Mouse (Mus musculus): ENCODE results near the gene Fer.

The Fer gene

DNA sequence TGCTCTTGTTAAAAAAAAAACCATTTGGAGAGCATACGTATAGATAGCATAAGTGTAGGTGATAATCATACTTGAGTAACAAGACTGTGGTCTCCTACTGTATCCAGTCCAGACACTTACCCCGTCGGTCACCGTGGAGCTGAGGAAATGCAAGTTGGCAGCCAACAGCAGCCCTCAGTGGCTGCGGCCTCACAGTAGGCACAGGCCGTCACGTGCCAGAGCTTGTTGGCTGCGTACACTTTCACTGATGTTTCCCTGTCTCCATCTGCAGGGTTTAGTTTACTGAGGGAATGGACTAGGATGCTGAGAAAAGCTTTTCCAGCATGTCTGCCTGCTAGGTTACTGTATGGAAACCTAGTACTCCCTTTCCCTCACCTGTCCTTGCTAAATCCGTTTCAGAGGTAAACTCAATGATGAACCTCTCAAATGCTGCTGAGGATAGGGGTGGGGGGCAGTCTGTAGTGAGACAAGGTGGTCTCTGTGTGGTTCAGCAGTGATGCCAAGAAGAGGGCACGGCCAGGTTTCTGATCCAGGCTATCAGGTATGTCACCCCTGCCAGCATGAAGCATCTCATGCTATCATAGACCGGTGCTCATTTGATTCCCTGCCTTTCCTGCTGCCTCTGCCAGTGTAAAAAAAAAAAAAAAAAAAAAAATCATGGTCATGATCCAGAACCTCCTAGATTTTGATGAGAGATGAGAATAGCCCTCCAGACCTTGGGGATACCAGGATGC is 224.2 kb downstream of the Fer start:
- DNase-seq (ENCODE audit: inconsistent ontology term): no peak

DNA sequence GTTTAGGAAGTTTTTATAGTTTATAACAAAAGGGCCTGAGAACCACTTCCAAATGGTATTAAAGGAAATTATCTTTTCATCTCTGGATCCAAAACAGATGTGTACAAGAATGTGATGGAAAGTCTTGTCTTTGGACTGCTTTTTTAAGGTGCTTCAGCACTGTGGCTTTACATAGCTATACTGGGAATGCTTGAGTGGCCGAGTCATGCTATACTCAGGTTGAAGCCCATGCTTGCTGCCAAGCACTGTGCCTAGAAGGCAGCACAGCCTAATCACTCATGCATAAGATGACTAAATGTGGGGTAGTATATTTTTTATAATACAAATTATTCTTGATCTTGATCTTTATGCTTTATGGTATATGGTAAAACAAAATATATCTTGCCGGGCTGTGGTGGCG is 225.0 kb downstream of the Fer start:
- DNase-seq (ENCODE audit: inconsistent ontology term): no peak

DNA sequence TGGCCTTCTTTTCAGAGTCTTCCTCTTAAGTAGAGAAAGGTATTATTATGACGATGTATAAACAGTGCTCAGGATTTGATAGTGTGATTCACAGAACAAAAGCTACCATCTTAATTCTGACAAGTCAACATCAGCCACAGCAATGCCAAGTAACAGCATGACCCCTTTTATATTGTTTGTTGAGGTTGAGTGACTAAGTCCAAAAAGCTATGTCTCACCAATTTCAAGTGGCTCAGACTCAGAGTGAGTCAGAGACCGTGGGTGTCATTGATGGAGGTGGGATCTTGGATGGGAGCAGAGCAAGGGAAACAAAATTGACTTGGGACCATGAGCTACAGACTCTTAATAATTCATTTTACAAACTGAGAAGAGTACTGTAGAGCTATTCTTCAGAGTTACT is 230.9 kb downstream of the Fer start:
- DNase-seq (ENCODE audit: inconsistent ontology term): peak; percentile 83

DNA sequence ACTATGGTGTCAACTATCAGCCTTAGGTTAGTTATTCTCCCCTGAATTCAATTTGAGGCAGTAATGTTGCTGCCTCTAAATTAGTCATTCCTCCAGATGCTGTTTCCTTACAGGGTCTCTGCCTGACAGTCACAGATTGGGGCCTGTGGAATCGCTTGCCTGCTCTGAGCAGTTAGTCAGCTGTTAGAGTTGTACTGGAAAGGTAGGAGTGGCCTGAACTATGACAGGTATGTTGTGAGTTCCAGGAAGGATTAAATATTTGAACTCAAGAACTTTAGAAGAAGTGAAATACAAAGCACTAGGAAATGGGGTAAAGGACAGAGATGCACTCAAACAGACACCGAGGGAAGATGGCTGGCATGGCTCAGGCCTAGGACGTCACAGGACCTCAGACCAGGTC is 233.9 kb downstream of the Fer start:
- DNase-seq (ENCODE audit: inconsistent ontology term): no peak

DNA sequence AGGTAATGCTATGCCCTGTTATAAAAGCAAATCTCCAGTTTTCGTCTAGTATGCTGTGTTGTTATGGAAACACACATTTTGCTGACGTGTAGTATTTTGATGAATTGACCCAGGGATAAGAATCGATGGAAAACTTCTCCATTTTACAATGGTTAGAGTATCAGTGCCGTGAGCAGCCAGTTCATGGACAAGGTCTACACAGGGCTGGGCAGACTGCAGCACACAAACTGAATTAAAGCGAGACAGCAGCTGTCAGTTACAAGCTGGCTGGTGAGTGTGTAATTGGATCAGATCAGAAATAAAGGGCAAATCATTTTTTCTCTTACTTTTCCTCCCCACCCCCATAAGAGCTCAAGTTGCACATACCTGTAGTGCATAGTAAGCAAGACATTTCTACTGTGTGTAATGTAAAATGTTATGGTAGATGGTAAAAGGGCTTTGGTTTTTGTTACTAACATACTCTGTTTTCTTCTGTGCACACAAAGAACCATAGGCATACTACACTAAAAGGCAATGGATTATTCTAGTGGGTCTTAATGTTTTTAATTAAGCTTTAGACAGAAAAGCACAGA is 235.0 kb downstream of the Fer start:
- no peak for DNase-seq (ENCODE audit: inconsistent ontology term)

DNA sequence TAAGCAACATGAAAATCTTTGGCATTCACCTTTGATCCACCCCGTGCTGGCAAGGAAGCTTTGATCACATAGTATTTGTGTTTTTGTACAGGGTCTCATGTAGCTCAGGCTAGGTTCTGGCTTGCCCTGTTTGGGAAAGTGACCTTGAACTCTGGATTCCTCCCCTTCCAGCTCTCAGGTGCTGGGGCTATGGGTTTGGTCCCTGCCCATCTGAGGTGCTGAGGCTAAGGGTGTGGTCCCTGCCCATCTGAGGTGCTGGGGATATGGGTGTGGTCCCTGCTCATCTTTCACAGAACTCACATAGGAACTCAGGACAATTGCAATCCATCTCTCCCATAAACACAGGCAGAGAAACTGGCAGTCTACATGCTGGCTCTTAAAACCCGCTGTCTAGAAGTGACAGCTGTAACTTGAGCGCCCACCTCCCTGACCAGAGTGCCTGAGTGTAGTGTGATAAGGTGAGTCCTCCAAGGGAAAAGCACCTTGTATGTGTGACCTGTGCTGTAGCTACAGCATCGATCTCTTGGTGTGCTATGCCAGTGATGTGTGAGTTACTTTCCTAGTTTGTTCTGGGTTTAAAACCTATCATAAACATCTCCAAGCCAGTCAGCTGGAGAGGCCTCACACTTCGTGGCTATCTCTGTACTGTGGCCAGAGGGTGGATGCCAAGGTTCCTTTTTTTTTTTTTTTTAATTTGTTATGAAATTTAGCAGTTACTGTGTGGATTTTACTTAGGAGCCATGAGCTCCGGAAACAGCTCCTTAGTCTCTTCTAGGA is 236.7 kb downstream of the Fer start:
- DNase-seq (ENCODE audit: inconsistent ontology term): no peak

DNA sequence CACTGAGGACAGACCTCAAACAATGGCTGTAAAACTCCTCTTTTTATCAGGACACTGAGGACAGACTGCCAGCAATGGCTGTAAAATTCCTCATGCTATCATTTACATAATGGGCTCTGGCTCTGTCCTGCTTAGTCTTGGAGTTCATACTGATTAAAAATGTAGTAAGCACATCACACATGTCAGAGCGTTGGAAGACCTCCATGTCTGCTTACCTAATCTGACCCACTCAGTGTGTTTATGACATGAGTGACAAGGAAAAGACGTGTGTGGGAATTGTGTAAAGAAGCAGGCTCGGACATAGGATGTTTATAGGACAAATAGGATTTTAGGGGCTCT is 237.3 kb downstream of the Fer start:
- DNase-seq (ENCODE audit: inconsistent ontology term): no peak

DNA sequence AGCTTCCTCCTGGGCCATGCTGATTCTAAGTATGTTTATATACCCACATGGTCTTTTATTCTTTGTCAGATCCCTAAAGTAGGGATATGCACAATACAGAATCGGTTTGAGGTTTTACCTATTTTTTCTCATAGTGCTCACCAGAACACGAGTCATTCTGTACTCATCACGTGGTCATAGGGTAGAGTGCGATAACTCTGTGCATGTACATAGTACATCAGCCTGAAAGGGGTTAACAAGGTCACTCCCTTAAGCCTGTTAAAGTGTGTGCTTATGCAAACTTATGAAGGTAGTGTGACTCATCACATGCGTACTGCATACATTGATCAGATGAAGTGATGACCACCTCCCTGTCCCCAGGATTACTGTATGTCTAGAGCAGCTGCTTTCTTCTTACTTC is 245.9 kb downstream of the Fer start:
- no peak for DNase-seq (ENCODE audit: inconsistent ontology term)

DNA sequence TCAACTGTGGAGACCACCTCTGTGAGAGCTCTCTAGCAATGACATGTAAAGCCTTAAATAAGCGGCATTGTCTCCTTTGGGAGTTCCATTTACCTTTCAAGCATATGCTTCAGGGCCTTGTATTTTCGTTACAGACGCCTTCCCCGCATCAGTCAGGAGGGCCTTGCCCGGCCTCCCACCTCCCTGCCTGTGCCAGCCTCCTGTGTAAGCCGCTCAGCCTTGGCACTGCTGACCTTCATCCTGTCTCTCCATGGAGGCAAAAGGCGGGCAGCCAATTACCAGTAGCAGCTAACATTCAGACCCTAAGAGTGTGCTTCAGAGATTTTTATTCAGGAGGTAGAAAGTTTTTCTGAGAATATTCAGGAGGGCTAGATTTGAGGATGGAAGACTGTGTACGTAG is 247.0 kb downstream of the Fer start:
- DNase-seq (ENCODE audit: inconsistent ontology term): no peak

DNA sequence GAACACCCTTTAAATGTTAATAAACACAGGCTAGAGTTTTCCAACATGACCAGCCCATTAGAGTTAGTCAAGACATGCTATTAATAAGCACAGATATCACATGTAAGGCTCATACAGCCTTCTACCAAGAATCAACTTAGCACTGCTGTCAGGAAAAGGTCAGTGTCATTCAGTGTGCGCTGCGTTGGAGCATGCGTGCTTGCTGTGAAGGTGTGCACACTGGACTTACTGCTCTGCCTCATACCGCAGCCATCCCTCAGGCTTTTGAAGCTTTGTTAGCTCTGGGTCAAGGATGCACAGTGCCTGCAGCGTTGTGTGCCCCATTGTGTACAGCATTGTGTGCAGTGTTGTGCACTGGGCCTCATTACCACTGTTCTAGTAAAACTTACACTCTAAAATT is 250.8 kb downstream of the Fer start:
- no peak for DNase-seq (ENCODE audit: inconsistent ontology term)

DNA sequence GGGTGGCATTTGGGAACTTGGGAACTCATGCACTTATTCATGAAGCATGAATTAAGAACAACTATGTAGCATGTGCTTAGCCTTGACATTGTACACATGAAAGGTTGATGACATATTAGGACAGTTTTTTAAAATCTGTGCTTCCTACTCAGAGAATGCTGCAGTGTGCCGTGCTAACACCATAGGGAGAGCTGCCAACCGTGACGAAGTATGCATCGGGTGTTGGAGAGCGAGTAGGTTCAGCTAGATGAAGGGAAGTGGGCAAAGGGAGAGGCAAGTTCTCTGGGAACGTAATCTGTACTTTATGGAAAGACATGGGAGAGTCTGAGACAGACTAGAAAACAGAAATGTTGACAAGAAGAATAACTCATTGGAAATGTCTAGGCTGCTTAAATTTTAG is 253.9 kb downstream of the Fer start:
- no peak for DNase-seq (ENCODE audit: inconsistent ontology term)

DNA sequence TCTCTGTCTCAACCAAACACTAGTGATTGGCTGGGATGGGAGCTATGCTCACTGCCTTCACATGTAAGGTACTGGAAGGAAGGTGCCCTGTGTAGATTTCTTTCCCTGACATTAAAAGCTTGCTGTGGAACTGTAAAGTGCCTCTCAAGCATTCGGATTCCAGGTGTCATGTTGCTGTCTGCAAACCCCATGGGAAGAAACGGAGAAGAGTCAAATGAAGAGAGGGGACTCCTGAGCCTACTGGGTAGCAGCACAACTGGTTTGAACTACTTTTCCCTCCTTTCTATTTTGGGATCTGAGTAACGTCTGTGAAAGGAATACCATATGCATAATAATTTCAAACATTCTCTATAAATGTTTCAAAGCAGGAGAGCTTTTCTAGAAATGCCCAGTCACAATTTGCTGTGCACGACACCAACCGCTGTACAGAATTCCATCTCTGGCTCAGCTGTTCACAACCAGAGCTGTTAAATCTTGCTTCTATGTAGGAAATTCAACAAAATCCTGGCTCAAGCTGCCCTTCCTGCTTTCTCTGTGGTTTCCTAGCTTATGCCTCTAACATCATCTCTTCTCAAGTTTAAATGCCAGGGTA is 256.9 kb downstream of the Fer start:
- DNase-seq (ENCODE audit: inconsistent ontology term): no peak

DNA sequence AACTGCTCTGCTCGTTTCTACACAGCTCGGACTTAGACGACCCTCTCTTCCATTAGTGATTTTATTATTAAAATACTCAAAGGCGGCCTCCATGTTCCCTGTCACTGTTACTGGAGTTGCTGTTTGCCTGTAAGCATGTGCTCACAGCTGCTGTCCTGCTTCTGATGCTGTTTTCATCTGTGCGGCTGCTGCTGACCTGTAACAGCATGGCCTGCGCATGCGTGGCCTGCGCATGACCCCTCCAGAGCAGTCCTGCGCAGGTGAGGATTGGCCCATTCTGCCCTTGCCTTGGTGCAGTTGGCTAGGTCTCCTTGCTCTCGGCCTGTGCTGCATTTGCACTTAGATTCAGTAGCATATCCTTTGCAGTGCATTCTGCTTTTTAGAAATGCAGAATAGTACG is 259.7 kb downstream of the Fer start:
- DNase-seq (ENCODE audit: inconsistent ontology term): no peak

DNA sequence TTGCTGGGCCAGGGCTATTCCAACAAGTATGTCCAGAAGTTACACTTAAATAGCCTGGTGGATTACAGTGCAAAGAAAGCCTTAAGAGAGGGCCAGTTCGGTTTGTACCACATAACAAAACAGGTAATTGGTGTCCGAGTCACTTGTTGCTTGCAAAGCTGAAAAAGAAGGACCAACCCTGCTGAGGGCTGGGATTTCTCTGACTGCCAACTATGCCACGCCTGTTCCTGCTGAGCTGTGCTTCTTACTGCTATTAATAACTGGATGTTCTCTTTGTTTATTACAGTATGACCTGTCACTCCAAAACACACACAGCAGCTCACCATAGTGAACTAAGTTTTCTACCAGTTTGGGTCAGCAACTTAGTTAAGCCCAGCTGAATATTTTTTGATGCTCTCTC is 260.9 kb downstream of the Fer start:
- no peak for DNase-seq (ENCODE audit: inconsistent ontology term)

DNA sequence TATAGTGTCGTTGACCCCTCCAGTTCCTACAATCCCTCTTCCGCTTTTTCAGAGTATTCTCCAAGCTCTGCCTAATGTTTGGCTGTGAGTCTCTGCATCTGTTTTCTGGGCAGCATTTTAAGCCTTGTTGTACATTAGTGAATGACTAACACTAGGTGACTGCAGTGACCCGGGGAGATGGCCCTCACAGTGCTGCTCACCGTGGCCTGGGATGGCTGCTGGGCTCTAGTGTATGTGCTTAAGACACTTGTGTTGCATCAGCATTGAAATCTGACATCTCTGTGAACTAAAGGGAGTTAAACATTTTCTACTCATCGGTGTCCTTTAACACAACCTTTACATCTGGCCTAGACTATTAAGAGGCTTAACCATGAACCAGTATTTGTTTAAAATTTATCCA is 264.0 kb downstream of the Fer start:
- no peak for DNase-seq (ENCODE audit: inconsistent ontology term)

DNA sequence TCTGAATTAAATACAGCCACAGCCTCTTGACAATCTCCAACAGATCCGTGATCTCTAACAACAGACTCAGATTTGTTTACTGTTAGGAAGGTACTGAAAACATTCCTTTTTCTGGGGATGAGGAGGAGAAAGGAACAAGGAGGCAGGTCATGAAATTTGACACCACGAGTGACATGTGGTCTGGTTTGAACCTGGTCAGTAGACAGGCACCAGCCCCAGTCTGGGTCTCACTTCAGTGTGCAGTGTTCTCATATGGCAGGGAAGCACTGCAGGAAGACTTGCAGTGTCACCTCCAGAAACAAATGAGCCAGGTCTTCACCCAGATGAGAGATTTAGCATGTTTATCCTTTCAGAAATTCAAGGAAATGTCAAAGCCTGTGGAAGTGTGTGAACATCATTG is 266.9 kb downstream of the Fer start:
- DNase-seq (ENCODE audit: inconsistent ontology term): no peak

DNA sequence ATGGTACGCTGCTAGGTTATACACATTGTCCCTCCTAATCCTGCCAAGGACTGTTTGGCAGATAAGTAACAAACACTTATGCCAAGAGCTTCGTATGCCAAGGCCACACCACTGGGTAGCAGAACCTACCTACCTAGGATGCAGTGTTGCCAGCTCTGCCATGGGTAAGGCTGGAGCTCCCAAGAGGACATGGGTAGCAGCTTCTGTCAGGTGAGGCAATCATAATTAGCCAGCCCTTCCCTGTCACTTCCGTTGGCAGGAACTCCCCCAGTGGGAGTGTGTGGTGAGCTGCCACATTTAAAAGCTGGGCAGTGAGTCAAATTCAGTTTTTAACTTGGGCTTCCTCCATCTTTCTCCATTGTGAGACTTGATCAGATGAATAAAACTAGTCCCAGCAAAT is 267.5 kb downstream of the Fer start:
- DNase-seq (ENCODE audit: inconsistent ontology term): peak; percentile 79

DNA sequence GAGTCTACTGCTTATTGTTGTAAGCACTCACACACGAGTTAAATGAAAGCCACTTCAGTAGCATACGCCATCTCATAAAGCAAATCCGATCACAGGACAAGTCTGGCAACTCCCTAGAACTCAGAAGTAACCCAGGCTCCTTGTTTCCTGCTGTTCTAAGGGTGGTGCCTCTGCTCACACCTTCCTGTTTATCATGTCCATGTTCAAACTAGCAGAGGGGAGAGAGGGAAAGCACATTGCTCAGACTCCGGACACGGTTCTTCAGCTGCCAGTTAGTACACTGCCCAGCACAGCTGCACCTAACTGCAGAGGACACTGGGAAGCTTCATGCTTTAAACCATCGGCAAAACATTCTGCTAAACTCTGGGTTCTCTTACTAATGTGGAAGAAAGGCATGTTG is 269.3 kb downstream of the Fer start:
- DNase-seq (ENCODE audit: inconsistent ontology term): no peak

DNA sequence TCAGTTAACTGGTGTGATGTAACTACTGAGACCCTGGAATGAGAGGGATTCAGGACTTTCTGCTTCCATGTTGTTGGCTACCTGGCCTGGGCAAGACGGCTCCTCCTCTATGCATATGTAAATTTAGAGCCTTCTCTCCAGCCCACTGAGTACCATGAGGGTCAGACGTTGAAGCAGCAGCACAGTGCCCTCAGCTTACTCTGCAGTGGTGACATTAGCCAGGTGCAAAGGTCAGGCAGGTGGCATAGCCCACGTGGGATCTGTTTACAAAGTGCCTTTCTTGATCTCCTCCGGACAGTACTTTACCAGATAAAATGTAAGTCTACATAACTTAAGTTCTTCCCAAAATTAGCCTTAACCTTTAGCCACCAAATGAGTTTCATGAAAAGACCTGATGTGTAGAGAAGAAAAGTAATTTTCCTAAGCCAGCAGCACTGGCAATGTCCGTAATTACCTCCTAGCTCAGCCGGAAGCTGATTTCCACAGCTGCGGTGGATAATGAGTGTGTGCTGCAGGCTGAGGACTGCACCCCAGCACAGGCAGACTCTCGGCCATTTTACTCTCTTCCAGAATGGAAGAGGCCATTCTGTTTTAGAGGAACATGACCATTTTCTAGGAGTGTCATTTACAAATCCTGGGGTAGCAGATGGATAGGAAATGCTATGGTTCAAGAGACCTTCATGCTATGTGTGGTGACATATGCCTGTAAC is 273.2 kb downstream of the Fer start:
- no peak for DNase-seq (ENCODE audit: inconsistent ontology term)

DNA sequence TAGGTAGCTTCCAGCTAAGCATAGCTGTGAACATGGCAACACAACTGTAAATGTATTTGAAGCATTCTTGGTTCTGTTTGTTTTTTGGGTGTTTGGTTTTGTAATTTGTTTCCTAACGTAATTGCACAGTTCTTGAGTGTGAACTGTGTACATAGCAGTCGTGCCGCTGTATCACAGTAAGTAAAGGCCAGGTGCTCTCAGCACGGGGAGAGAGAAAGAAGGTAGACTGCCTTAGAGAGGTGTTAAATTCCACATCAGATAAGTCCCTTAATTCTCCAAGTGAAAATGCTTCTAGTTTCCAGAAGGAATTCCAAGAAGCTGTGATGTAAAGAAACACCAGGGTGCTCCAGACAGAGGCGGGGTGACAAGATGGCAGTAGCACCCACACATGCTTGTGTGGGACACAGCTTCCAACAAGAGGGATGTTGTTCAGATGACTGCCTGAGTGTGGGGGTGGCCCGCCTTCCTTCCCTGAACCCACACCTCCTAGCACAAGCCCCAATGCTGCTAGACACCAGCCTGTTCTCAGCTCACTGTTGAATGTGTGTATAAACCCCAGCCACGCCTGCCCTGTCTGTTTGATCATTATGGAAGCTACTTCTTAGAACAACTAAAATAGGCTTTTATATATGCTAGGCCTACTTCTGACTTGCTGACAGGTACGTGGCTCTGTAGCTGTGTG is 275.3 kb downstream of the Fer start:
- no peak for DNase-seq (ENCODE audit: inconsistent ontology term)

DNA sequence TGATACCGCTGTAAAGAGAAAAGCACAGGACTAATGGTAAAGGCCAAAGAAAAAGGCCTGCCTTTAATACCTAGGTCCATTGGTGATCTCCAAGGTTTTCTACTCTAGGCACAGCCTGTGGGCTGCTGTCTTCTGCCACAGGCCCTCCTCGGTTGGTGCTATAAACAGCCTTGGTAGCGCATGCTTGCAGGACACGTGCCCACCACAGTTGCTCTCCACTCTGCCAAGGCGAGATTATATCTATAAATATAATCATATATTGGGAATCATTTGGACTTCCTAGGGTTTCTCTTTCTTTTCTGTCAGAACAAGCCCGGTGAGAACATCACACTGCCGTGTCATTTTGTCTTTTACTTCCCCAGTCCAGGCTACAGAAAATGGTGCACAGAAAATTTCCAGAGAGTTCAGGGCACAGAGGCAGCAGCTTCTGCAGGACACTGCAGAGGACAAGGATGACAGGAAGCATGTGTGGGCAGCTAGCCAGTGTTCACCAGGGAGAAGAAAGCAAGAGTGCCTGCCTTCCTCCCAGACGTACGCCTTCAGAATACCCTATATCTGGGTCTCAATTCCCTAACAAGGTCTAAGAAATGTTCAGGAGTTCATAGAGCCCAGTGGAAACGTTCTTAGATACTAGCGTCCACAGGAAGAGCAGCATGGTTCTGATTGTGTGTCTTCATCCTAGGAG is 276.5 kb downstream of the Fer start:
- DNase-seq (ENCODE audit: inconsistent ontology term): no peak

Measured in Muller cell, postnatal 12 days (primary cell).